Mouse (Mus musculus) embryo, embryonic 11.5 days (tissue): ENCODE results near the gene Nxpe5.
"Not testable (repeated sequence)": the region's sequence is repeated elsewhere in the genome, so short reads cannot be mapped to it uniquely, and the experiment has no call there.

Experiments used
- DNase-seq: peaks from one replicate; pipeline ENCODE4 v3.0.0-alpha.2; 2012; ENCODE audit warnings: low read depth, low spot score

Gene Nxpe5

DNA sequence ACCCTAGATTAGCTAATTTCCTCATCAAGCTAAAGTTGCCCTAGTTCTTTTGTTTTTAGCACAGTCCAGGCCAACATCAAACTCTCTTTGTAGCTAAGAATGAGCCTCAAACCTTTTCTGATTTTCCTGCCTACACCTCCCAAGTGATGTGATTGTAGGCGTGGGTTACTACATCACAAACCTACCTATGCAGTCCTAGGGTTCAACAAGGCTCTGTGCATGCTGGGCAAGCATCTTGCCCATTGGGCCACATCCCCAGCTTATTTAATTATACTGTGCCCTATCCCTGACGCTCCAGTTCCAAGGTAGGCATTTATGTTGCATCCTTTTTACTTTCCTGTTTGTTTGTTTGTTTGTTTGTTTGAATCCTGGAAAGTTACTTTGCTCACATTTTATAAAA lies at the start of gene Nxpe5:
TSS of gene Nxpe5 (plus strand) at position 199 of the 400 bp plus-strand sequence.
- no peak for DNase-seq

DNA sequence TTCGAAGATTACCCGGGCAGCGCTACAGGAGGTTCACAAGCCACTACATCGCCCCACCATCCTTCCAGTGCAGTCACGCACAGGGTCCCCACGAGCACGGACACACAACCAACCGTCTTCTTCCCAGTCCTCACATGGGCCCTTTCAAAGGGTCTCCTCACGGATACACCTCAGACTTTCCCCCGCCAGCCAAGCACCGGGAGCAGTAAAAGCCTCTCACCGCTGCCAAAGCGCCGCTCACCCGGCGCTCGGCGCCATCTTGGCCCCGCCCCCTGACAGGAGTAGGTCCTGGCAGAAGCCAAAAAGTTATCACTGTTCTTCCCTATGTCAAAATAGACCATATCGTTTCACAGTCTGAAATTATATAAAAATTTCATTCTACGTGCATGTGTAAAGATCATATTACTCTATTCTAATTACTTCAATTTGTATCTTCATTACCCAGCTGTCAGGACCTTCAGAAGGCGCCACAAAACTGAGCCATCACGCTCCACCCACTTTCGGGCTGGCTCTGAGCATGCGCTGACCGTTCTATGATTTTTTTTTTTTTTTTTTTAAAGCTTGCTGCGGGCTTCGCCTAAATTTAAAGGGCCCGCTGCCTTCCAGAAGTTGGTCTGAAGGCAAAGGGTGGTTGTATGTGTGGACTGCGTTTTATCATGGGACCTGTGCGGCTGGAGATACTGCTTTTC lies 38.6 kb upstream of the Nxpe5 start, which contains the start of the genes Taf6 and Cnpy4:
TSS of gene Taf6 (minus strand) at position 502 of the 689 bp plus-strand sequence.
TSS of gene Cnpy4 (plus strand) at position 536 of the 689 bp plus-strand sequence.
- DNase-seq, result peak; percentile 85

DNA sequence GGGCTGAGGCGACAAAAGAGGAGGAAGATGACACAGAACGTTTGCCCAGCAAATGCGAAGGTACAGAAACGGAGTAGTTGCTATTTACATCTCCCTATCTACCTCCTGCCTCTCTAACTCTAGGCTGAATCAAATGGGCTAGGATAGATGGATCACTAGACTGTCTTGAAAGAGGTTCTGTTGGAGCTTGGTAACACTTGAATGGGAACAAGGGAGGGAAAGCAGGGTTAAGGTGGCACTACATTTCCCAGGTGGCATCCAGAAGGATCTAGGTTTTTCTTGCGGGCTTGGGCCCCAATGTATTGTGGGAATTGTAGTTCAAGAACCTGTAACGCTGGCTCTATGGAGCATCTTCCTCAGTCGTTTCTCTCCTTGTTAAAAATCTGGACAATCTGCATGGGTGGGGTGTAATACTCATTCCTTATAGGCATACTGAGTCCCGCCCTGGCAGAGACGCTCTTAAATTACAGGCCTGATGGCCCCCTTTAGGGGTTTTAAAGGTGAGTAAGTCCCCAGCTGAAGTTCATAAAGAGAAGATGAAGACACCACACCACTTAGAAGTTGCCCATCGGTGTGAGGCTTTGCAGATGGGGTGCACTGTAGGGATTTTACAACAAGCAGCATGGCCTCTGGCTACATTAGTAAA lies 37.9 kb upstream of the Nxpe5 start:
- DNase-seq, result peak; percentile 67

DNA sequence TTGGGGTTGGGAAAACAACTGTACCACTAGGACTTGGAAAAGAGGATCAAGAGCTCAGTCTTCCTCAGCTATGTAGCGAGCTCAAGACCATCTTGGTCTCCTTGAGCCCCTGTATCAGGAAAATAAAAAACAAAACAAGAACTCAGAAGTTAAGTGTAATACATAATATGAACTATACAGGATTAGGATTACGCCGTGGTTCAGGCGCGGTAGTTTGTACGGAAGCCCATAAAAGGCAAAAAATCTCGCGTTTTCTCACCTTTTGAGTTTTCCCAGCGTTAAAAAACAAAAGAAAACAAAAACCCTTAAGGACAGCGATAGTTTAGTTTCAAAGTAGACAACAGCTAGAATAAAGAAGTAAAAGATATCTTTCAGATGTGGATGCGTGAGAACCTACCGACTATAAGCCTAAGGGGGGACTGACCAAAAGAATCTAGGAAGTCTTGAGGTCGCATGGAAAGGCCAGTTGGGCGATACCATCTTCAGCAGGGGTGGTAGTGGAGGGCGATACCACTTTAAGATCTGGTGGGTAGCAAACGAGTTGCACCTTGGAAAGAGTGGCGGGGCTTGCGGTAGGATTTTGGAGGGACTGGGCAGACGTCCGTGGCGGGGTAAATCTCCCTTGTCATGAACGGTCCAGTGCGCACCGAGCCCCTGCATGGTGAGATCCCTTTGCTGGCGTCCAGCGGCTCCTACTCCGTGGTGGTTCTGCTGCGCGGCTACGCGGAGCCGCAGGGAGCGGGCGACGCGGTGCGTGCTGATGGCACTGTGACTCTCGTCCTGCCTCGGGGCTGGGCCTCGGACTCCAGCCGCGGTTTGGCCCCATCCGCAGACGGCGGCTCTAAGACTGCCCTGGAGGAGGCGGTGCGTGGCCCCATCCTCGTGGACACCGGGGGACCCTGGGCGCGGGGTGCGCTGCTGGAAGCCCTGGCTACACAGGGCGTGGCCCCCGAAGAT lies 31.6 kb upstream of the Nxpe5 start, which contains the start of gene Mblac1:
TSS of gene Mblac1 (plus strand) at position 544 of the 957 bp plus-strand sequence.
- DNase-seq, result peak; percentile 79

DNA sequence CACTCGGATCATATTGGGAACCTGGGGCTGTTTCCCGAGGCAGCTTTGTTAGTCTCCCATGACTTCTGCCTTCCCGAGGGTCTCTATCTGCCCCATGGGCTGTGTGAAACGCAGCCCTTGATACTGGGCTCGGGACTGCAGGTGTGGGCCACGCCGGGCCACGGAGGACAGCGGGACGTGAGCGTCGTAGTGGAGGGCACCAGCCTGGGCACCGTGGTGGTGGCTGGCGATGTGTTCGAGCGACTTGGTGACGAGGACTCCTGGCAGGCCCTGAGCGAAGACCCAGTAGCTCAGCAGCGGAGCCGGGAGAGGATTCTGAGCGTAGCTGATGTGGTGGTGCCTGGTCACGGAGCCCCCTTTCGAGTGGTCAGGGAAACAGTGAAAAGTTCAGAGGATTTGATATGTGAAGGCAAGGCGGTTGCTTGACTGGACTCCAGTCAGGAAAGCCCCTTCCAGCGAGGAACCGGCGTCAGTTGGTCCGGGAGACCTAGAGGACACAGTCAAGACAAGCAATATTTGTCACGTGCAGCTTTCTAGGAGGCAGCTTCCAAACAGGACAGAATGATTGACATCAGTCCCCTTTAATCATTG lies 30.8 kb upstream of the Nxpe5 start:
- DNase-seq, result no peak

DNA sequence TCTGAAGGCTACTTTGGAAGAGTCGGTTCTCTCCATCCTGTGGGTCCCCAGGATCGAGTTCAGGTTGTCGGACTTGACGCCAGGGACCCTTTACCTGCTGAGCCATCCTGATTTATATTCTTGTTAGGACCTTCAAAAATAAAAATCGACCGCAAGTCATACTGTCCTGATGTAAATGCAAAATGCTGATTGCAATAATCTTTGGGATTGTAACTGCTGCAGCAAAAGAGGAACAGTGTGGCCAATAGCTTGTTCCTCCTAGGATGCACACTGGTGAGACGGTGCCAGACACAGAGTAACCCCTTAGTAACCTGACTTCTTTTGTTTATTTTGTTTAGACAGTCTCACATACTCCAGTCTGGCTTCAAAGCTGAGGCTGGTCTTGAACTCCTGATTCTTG lies 30.2 kb upstream of the Nxpe5 start:
- DNase-seq, result no peak

DNA sequence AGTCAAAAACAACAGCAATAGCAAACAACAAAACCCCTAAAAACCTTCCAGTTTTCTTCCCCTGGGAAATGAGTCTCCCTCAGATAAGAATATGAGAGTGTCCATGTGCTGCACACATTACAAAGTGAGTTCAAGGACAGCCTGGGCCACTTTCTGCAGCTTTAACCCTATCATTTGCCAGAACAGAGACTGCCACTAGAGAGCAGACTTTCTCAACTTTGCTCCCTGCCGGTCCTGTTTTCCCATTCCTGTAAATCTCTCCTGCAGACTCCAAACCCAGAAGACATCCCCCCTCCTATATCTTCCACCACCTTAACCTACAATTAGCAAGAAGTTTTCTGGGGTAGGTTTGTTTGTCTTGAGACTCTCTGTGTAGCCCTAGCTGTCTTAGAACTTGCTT lies 26.1 kb upstream of the Nxpe5 start:
- DNase-seq, result no peak

DNA sequence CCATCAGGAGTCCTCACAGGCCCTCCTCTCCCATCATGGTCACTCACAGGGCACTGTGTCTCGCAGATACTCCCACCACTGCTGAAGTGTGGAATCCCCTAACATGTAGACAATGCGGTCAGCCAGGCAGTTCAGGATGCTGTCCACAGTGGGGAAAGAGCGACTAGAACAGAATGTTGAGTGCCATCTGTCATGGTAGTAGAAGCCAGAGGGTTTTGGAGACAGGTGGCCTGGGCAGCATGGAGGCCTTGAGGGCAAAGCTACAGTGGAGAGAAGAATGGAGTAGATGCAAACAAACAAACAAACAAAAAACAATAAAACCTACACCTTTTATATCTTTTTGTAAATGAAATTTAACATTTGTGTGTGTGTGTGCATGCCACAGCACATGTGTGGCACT lies 23.6 kb upstream of the Nxpe5 start:
- DNase-seq, result no peak

DNA sequence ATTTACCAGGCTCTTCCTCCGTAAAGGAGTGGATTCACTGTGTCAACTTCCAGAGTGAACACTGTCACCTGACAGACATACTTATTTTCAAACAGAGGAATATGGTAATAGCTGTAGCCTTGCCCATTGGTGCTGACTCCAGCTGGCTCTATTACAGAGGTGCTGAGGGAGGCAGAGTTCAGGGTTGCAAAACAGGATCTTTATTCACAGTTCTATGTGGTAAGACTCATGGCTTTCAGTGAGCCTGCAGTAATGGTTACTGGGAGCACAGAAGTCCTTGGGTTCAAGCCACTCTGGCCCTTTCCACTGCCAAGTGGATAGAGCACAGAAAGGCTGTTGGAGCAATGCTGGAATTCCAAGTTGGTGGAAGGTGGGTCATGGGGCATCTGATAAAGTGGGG lies 18.4 kb upstream of the Nxpe5 start:
- DNase-seq, result no peak

DNA sequence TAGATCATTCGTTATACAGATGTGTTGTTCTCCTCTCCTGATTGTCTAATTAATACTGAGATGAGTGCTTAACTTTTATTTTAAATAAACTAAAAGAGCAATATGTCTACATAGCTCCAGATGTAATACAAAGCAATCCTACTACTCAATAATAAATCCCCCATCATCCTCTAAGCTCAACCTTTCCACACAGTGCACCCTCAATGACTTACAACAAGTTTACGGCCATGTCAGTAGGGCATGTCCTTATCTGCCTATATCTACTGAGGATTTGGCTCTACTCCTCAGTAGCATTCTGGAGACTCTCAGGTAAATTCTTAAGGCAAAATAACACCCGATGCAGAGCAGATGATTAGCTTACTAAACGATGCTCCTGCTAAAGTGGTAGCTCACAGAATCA lies 17.8 kb upstream of the Nxpe5 start:
- DNase-seq, result no peak

DNA sequence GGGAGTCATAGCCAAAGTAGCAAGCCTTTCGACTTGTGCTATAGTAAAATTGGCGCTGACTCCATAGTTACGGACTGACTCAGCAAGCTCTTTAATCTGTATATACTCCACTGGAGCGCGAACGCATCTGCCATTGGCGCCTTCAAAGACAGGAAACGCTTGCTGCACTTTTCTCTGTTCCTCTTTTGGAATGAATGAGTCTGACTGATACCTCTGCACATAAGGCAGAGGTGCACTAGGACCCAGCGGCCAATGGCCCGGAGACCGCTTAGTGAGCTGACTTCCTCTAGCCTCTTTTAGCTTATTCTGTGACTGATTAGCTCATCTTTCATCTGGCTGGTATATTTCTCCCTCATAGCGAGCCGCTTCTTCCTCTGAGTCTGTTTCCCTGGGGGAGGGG lies 9.1 kb upstream of the Nxpe5 start:
- DNase-seq, result not testable (repeated sequence)

DNA sequence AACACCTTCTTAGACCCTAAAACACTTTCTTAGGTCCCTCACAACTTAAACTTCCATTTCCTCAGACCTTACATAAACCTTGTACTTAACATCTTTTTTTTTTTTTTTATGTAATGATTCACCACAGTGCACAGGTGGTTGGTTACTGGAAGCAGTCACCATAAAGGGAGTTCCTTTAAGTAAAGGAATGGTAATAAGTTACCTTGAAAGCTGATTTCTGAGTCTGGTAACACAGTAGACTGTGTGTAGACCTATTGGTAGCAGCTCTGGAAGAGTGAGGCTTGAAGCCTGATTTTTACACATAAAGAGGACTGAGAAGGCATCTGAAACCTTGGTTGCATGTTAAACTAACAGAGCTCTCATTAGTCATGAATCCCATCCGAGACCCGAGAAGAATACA lies 5.8 kb upstream of the Nxpe5 start:
- DNase-seq, result no peak

DNA sequence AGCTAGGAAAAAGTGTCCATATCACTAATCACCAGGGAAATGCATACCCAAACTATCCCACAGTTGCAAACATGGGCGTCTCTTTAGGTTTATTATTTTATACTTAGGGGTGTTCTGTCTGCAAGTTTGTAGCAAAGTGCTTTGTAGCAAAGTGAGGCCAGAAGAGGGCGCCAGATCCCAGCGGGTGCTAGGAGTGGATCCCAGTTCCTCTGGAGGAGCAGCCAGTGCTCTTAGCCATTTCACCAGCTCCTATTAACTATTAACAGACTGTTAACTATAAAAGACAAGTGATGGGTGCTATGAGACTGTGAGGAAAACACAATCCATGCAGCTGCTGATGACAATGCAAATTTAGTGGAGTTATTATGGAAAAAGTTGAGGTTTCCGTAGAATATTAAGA lies 3.6 kb upstream of the Nxpe5 start:
- peak; percentile 60 for DNase-seq

DNA sequence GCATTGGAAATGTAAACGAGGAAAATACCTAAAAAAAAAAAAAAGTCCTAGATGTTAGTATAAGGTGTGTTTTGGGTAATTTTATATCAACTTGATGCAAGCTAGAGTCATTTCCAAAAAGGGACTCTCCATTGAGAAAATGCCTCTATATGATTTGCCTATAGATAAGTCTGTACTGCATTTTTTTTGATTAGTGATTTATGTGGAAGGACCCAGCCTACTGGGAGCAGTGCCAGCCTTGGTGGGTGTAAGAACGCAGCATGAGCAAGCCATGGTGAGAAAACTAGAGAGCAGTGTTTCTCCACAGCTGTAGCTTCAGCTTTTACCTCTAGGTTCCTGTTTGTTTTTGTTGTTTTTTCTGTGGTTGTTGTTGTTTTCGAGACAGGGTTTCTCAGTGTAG lies 2.4 kb upstream of the Nxpe5 start:
- DNase-seq, result no peak

DNA sequence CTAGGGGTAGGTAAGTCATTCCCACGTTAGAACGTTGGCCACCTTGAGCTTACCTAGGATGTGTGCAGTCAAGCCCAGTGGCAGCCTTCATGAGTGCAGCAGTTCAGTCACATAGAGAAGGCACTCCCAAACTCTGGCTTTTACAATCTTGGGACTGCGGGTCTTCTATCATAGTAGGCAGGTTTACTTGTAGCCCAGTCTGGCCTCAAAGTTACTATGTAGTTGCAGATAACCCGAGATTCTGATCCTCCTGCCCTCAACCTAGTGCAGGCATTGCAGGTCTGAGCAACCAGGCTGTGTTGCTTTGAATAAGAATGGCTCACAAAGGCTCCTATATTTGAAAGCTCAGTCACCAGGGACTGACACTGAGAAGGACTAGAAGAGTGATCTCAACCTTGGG lies 793 bp downstream of the Nxpe5 start:
- DNase-seq, result no peak

DNA sequence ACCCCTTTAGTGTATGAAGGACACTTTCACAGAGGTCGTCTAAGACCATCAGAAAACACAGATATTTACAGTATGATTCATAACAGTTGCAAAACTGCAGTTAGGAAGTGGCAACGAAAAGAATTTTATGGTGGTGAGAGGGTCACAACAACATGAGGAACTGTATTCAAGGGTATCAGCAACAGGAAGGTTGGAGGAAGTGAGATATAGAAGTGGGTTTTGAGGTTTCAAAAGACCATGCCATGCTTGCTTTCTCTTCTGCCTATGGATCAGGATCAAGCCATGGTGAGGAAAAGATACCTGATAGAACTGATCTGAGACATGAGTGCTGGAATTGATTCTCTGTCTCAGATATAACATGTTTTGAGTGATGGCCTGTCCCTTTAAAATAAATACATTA lies 1.7 kb downstream of the Nxpe5 start:
- no peak for DNase-seq

DNA sequence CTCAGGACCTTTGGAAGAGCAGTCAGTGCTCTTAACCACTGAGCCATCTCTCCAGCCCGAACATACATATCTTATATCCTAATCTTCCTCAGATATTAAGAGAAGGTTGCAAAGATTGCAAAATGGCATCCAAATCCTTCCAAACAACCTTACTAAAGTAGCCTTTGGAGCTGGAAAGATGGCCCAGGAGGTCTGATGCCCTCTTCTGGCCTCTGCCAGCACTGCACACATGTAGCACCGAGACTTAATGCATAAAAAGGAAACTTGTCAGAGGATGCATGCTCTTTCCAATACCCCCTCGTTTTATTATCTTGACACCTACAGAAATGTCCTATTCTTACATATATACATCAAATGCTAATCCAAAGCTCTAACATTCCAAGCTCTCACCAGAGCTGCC lies 2.3 kb downstream of the Nxpe5 start:
- no peak for DNase-seq

DNA sequence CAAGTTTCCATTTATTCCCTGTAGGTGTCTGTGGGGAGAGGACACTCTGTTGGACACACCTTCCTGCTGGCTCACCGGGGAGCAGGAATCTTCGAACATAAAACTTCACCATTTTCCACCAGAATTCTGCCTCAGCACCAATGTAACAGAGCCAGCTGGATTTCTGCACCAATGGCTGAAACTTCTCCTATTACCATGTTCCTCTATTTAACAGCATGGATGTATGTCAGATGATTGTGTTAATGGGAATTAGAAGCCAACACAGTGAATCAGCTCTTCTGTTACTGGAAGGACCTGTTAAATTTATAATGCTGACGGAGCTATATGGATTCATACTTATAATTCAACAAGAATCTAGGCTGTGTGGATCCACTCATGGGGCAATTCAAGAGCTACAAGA lies 3.8 kb downstream of the Nxpe5 start:
- DNase-seq, result no peak

DNA sequence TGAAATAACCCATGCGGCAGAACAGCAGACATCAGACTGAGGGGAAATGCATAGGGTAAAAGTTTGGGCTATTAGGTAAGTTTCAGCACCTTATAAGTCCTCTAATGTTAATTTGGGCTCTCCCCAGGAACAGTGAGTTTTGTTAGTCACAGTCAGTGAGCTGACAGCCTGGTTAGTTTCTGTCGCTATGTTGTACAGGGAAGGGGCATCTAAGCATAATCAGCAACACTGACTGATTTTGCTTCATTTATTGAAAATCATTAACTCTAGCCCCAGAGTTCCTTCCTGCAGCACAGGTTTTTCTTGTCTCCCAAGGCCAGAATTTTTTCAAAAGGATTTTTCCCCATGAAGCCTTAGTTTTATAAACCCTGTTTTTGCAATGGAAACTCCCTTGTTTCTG lies 8.1 kb downstream of the Nxpe5 start:
- no peak for DNase-seq

DNA sequence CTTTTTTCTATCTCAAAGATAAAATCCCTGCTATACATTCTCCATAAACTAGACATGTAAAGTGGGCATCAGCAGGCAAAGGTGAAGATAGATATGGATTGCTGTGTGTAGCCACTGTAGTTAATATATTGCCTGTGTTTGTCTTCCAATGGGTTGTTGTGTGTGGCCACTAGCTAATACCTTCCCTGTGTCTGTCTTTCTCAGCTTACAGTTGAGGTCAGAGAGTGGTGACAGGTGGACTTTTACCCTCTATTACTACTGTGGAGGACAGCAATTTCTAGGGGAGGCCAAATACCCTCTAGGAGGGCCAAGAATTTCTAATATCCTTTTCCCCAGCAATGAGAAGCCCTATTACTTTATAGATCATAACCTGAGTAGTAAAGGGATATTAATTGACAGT lies 8.5 kb downstream of the Nxpe5 start:
- DNase-seq, result no peak

DNA sequence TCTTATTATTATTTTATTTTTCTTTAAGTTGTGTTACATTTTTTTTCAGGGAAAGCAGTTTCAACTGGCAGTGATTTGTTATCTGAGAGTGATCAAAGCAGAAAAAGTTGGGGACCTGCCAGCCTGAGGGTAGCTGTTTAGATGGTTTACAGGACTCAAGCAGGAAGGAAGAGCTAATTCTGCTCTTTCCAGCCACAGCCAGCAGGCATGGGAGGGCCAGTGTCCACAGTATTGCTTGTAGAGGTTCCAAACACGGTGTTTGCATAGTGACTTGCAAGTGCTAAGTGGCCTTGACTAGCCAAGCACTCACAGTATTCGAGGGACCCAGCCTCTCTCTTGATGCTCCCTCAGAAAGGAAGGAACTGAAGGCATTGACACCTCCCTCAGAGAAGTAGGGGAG lies 15.8 kb downstream of the Nxpe5 start:
- DNase-seq, result no peak

DNA sequence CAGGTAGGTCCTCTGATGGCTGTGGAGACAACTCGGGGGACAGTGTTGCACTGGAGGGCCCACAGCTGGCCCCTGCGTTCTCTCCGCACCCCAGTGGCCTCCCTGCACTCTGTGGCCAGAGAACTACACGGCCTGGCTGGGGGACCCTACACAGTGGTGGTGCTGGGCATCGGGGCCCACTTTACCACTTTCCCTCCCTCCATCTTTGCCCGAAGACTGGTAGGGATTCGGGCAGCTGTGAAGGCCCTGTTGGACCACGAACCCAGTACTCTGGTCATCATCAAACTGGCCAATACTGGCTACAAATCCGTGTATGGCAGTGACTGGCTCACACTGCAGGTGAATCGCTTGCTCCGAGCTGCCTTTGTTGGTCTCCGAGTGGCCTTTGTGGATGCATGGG lies 25.4 kb downstream of the Nxpe5 start:
- no peak for DNase-seq
